Mouse (Mus musculus): ENCODE data around the gene Ngfr.
A peak's percentile ranks its signal among the peaks of the same experiment; 100 is the strongest.

Ngfr gene

GRCm38 (mm10) chr11:95594686-95595212 is 7.2 kb upstream of the Ngfr start:
- DNase-seq, result no peak

GRCm38 (mm10) chr11:95593501-95593900 is 6.0 kb upstream of the Ngfr start:
- DNase-seq, result no peak

- DNase-seq, result no peak
Measured at GRCm38 (mm10) chr11:95592691-95593090, 5.2 kb upstream of the Ngfr start.

GRCm38 (mm10) chr11:95589195-95589594 is 1.7 kb upstream of the Ngfr start:
- no peak for DNase-seq

GRCm38 (mm10) chr11:95586751-95587422 is 648 bp downstream of the Ngfr start:
- no peak for DNase-seq

DNA sequence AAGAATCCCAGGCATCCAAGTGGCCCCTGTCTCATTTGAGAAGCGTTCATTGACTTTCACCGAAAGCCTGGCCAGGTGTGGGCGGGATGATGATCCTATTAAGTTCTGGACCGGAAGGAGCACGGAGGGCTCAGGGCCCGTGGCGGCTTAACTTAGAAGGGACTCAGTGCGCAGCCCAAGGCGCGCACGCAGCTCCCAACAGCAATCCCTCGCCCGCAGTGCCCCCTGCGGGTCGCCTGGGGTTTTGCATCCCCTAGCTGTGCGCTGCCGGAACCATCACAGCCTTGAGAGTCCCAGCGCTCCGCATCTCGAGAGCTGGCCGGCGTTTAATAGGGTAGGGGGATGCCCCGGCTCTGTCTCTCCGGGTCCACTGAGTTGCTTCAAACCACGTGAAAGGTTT is 1.4 kb downstream of the Ngfr start:
- DNase-seq, result peak; percentile 68

GRCm38 (mm10) chr11:95585684-95586083 is 1.9 kb downstream of the Ngfr start:
- no peak for DNase-seq

- DNase-seq, result no peak
Measured at GRCm38 (mm10) chr11:95585281-95585680, 2.3 kb downstream of the Ngfr start.

DNA sequence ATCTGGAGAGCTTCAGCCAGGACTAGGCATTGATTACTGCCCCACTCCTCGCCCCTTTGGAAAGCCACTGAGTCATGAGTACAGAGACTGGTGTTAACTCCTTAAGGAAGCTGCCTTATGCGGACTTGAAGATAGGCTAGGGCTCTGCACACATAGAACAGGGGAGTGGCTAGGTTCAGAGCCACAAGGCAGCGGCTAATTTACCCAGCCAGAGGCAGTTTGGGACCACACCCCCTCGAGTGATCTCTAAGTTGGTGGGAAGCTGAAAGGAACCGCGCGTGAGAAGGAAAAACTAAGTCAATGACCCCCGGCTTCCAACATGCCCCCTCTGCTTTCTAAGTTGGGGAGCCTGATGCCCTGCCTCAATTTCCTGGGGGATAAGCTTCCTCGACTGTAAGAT is 2.9 kb downstream of the Ngfr start:
- no peak for DNase-seq

DNA sequence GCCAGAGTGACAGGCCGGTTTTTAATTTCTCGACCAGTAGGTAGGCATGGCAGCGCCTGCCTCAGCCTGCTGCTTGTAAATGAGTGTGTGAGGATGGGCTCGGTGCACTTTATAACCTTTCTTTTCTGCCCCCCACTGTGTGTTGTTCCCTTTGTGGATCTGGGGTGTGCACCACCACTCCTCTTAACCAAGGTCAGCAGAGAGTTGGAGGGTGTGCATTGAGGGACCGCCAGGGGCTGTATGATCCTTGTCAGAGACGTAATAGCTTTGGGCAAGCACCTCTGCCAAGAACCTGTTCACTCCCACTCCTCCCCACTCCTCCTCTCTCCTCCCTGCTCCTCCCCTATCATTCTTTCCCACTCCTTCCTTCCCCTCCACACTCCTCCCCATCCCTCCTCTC is 4.1 kb downstream of the Ngfr start:
- no peak for DNase-seq

DNA sequence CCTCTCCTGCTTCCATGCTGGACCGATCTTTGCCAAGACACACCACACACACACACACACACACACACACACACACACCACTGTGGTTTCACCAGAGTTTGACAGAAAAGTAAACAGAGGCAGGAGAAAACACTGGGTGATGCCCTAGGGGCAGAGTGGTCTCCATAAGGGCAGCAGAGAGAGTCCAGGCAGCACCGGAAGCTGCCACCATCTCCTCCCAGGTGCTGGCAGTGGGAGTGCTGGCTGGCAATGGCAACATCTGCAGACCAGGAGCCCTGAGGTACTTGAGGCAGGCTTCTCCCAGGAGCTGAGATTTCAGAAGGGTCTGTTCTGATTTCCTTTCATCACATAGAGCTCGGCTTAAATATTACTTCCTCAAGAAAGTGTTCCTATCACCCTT is 5.3 kb downstream of the Ngfr start:
- DNase-seq, result no peak

GRCm38 (mm10) chr11:95579455-95579854 is 8.1 kb downstream of the Ngfr start:
- DNase-seq, result no peak

DNA sequence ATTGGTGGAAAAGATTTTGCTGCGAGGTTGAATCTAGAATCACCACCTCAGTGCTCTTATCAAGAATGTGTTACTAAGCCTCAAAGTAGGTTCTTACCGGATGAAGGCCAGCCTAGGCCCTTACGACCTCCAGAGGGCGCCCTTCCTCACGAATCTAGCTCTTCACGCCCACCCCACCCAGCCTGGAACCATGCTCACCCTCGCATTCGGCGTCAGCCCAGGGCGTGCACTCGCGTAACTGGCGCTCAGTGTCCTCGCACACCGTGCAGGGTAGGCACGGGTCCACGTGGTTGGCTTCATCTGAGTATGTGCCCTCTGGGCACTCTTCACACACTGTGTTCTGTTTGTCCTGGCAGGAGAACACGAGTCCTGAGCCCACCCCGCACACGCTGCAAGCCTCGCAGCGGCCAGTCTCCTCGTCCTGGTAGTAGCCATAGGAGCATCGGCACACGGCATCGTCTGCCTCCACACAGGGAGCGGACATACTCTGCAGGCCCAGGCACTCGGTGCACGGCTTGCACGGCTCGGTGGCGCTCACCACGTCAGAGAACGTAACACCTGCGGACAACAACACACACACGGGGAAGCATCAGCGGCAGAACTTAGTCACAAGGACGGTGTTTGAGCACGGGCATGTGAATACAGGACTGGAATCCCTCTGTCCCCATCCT is 9.6 kb downstream of the Ngfr start:
- DNase-seq, result peak; percentile 26 to 32

- DNase-seq, result no peak
Measured at GRCm38 (mm10) chr11:95576299-95576698, 11.2 kb downstream of the Ngfr start.

- no peak for DNase-seq
Measured at GRCm38 (mm10) chr11:95575791-95576190, 11.7 kb downstream of the Ngfr start.

GRCm38 (mm10) chr11:95574786-95575334 is 12.7 kb downstream of the Ngfr start:
- DNase-seq, result no peak

- DNase-seq, result no peak
Measured at GRCm38 (mm10) chr11:95572227-95572626, 15.3 kb downstream of the Ngfr start.

GRCm38 (mm10) chr11:95571755-95572154 is 15.8 kb downstream of the Ngfr start:
- no peak for DNase-seq

- no peak for DNase-seq
Measured at GRCm38 (mm10) chr11:95570827-95571619, 16.5 kb downstream of the Ngfr start.

GRCm38 (mm10) chr11:95569908-95570307 is 17.6 kb downstream of the Ngfr start:
- no peak for DNase-seq

DNA sequence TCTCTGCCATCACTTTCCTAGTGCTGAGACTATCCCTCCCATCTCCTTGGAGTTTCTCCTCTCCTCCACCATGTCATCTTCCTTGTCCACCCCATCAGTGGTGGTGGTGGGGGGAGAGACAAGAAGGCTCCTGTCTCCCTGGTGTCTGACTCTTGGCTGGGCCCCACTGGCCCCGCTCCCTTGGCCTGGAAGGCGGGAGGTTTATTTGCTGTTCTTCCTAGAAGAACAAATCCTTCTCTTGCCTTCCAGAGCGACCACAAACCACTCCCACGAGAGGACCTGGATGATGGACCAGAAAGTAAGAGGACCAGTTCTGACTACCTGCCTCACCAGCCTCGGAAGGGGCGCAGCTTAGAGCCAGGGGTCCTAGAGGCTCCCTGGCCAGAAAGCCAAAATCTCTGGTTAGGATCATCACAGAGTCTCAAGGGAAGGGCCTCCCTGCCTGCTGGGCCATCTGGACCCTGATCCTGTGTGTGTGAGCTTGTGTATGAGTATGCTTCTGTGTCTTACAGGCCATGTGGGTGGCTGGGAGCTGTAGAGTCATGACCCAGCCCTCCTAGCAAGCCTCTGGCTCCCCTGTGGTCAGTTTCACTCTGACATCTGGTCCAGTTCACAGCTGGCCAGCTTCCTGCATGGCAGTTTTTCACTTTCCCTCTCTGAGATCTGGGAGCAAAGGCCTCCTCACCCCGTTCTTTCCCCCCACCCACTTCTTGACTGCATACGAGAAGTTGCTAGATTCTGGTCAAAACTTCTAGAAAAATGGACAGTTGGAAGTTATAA is 19.4 kb downstream of the Ngfr start:
- no peak for DNase-seq

DNA sequence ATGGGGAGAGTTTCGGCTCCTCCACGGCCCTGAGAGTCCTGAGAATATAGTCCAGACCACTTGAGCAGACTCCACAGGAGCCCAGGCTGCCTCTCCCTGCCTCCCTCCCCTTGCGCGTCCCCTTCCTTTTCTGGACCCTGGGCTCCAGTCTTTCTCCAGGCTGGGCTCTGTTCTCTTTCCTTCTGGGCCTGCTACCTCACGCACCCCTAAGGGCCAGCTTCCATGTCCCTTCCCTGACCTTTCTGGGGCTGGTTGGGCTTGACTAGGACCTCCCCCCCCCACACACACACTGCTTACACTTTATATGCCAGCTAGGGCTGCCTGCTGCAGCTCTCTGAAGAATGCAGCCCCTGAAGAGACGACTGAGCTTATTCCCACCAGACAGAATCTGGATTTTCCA is 20.2 kb downstream of the Ngfr start:
- no peak for DNase-seq

DNA sequence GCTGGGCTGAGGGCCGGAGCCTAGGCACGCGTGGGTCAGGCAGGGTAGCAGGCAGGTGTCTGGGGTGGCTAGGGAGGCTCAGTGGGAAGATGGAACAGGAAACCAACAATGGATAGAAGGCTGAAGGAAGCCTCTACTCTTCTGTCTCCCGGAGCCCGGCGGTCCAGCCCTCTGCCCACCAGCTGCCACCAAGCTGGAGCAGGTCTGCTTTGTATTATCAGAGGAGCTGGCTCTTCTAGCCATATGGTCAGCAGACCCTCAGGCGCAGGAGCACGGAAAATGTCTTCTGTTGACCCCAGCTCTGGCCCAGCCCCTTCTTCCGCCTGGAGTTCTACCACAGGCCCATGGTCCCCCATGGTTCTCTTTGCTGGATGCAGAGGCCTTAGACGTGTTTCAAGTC is 22.2 kb downstream of the Ngfr start:
- no peak for DNase-seq
